9 mouse cellular contexts compared by ENCODE assay signal in genomic region chr5:36620409-36621057, GRCm38 (mm10). TPM values are rescaled to one million over a fixed set of nuclear protein-coding genes. Genes with fewer than 3 reads are reported as not detected.
DNase-seq lines count a peak whose midpoint lies in the region; ATAC-seq and TF ChIP-seq lines count a peak whose summit lies in the region.
"Had no signal": no experiment of that assay in that cellular context is flagged by ENCODE, and none has a peak within 500 bp of the region (broad histone marks: within the 10 kb centered on the region; RNA-seq: fewer than 3 reads in every experiment).

No protein-coding gene starts in this region.

- DNase-seq in kidney, adult 2 months, result peak; percentile 45
- DNase-seq in kidney, adult 11 months, result no peak
- peak; percentile 57 for DNase-seq in NIH3T3 (ENCODE audit: low read depth)
- DNase-seq in lung, postnatal 10 days, result peak; percentile 28
- no peak for DNase-seq in thymus, postnatal 14 days
- DNase-seq in thymus, adult 18-20 months, result no peak
- no peak for DNase-seq in cerebellum, adult 11-12 months

- H3K4me1 ChIP-seq in kidney, adult 2 months (ENCODE audit: control insufficient read depth, insufficient read depth, low read length), result peaks cover 3% of the 10 kb centered on the region
- H3K4me1 ChIP-seq in heart, embryonic 13.5 days, result peaks cover 68% of the 10 kb centered on the region

- no peaks in the 10 kb centered on the region; the same call in 1 of the 2 replicates for H3K36me3 ChIP-seq in kidney, adult 2 months (ENCODE audit: control insufficient read depth, insufficient read depth, low read length)
- H3K36me3 ChIP-seq in heart, embryonic 13.5 days, result peaks cover 48% of the 10 kb centered on the region

- peak overlapping the region; percentile 68 for H3K4me2 ChIP-seq in heart, embryonic 13.5 days
- H3K4me2 ChIP-seq: embryonic facial prominence, embryonic 13.5 days had no signal

- H3K9me3 ChIP-seq in heart, embryonic 13.5 days, result no peaks in the 10 kb centered on the region
- H3K9me3 ChIP-seq: embryonic facial prominence, embryonic 13.5 days had no signal

- WGBS in kidney, adult 2 months, result 62% methylated on average over 8 of the region's 8 CpGs
- 29% methylated on average over 8 of the region's 8 CpGs for WGBS in heart, embryonic 13.5 days

- H3K9ac ChIP-seq in heart, embryonic 13.5 days, result peak overlapping the region; percentile 67
- H3K9ac ChIP-seq: embryonic facial prominence, embryonic 13.5 days had no signal

- ATAC-seq in heart, embryonic 13.5 days (ENCODE audit: extremely low read depth, insufficient number of reproducible peaks, low FRiP score, low TSS enrichment), result no peak

- no peak overlapping the region for H3K4me3 ChIP-seq in kidney, adult 2 months (ENCODE audit: insufficient read depth, low read depth, low read length)
- H3K4me3 ChIP-seq in heart, embryonic 13.5 days, result peak overlapping the region; percentile 37
- H3K4me3 ChIP-seq: embryonic facial prominence, embryonic 13.5 days had no signal

- no peak for TF ChIP-seq CTCF in kidney, adult 2 months (conservative IDR thresholded peaks at IDR 0.05; ENCODE audit: insufficient read depth, insufficient read length, low read depth, low read length)

- no peaks in the 10 kb centered on the region for H3K27me3 ChIP-seq in kidney, adult 2 months (replicated peaks; ENCODE audit: control insufficient read depth, insufficient read depth, low read length)
- no peaks in the 10 kb centered on the region for H3K27me3 ChIP-seq in heart, embryonic 13.5 days (replicated peaks)
- H3K27me3 ChIP-seq: embryonic facial prominence, embryonic 13.5 days had no signal

- no peak for TF ChIP-seq POLR2A in kidney, adult 2 months (IDR thresholded peaks at IDR 0.05; ENCODE audit: low read depth, low read length)

- H3K27ac ChIP-seq in kidney, adult 2 months (ENCODE audit: insufficient read depth, low read depth, low read length), result no peak overlapping the region
- peak overlapping the region; percentile 94 for H3K27ac ChIP-seq in heart, embryonic 13.5 days (replicated peaks)
- H3K27ac ChIP-seq: embryonic facial prominence, embryonic 13.5 days had no signal

RNA-seq across cellular contexts. Expression of gene Tbc1d14, which starts 27.5 kb away (rescaled TPM):
- 45.2 and 50.0 TPM in 2 replicates for polyA plus RNA-seq in kidney, adult 2 months (2012; rRNA removed)
- 15.3 and 15.7 TPM in 2 replicates for polyA plus RNA-seq in heart, embryonic 13.5 days (2015; fragmentation: Nextera tagmentation; extraction: Ambion mirVana)

Comparison
In these comparisons a context has a peak if more than half of its experiments do, and no peak if none do; other contexts are left out.
1. DNase-seq: peak in kidney, adult 2 months (single experiment), NIH3T3 (single experiment) and lung, postnatal 10 days (single experiment); none in kidney, adult 11 months (single experiment), thymus, postnatal 14 days (single experiment), thymus, adult 18-20 months (0 of 2) and cerebellum, adult 11-12 months (single experiment).